Mouse (Mus musculus) lung, adult 2 months (tissue): ENCODE data around the gene Zbtb16. TPM values are rescaled to one million over a fixed set of nuclear protein-coding genes. Genes with fewer than 3 reads are reported as not detected.
A peak's percentile ranks its signal among the peaks of the same experiment; 100 is the strongest.

ENCODE experiments used
- DNase-seq: peaks from one replicate; pipeline ENCODE4 v3.0.0; 2022
- H3K4me1 ChIP-seq: fragments of 200-500 bp; 2 replicates; pipeline ENCODE4 v1.6.1; 2011; ENCODE audit warnings: low read length; ENCODE audit not compliant: control insufficient read depth, insufficient read depth
- H3K4me3 ChIP-seq: fragments of 200-500 bp; replicated peaks from 2 replicates; pipeline ENCODE3; 2011; ENCODE audit warnings: low read depth, mild to moderate bottlenecking, control low read depth, low read length; ENCODE audit errors: extremely low read depth
- CTCF ChIP-seq: fragments of 200-500 bp; IDR thresholded peaks from 2 replicates; pipeline ENCODE4 v1.5.1; 2011; ENCODE audit warnings: mild to moderate bottlenecking, low read length, control low read depth; ENCODE audit not compliant: insufficient read depth
- POLR2A ChIP-seq: fragments of 200-500 bp; IDR thresholded peaks from 2 replicates; pipeline ENCODE4 v1.6.1; 2011; ENCODE audit warnings: low read depth, mild to moderate bottlenecking, control low read depth, low read length, borderline replicate concordance; ENCODE audit errors: extremely low read depth
- WGBS: fragments of 180-500 bp; shearing (Covaris S2); methylation state at CpG from one replicate; pipeline ENCODE4 v1.1.7; 2018; 5-methylcytosine and 5-hydroxymethylcytosine counted together
- polyA plus RNA-seq: library from polyadenylated mRNA; depleted of rRNA; stranded (reverse); fragments of >200 nt; gene quantifications from 2 replicates; pipeline ENCODE4 v1.2.3, GENCODE M21; 2012

Gene Zbtb16
- polyA plus RNA-seq, 1 experiment: 16.0 TPM

GRCm38 (mm10) chr9:48761732-48762637 is 74.0 kb downstream of the Zbtb16 start:
- Histone ChIP-seq H3K4me3 (no peak overlapping the region), H3K4me1 (peaks cover 23% of the 10 kb centered on the region)
- TF ChIP-seq POLR2A: no peak
- no peak for TF ChIP-seq CTCF
- 75% methylated on average over 14 of the region's 14 CpGs for WGBS
- DNase-seq: no peak

- Histone ChIP-seq H3K4me1 (peaks cover 23% of the 10 kb centered on the region), H3K4me3 (no peak overlapping the region)
- TF ChIP-seq CTCF (no peak), POLR2A (no peak)
- 30% methylated on average over 8 of the region's 8 CpGs for WGBS
- DNase-seq: no peak
Measured at GRCm38 (mm10) chr9:48761175-48761556, 74.9 kb downstream of the Zbtb16 start.

GRCm38 (mm10) chr9:48760449-48761174 is 75.4 kb downstream of the Zbtb16 start:
- 14% methylated on average over 13 of the region's 13 CpGs for WGBS
- no peak for TF ChIP-seq CTCF
- TF ChIP-seq POLR2A: peak; percentile 23; the same call in 1 of the 2 replicates
- peaks cover 23% of the 10 kb centered on the region for H3K4me1 ChIP-seq
- peak; percentile 66 for DNase-seq
- H3K4me3 ChIP-seq: no peak overlapping the region

- DNase-seq: no peak
- Histone ChIP-seq H3K4me3 (no peak overlapping the region), H3K4me1 (peaks cover 23% of the 10 kb centered on the region)
- TF ChIP-seq POLR2A: no peak
- TF ChIP-seq CTCF: no peak
- WGBS: 76% methylated on average over 4 of the region's 4 CpGs
Measured at GRCm38 (mm10) chr9:48759098-48759497, 76.9 kb downstream of the Zbtb16 start.

GRCm38 (mm10) chr9:48757650-48758580 is 78.1 kb downstream of the Zbtb16 start:
- WGBS: 70% methylated on average over 13 of the region's 13 CpGs
- no peak for DNase-seq
- H3K4me3 ChIP-seq: no peak overlapping the region
- peaks cover 27% of the 10 kb centered on the region for H3K4me1 ChIP-seq
- no peak for TF ChIP-seq POLR2A
- TF ChIP-seq CTCF: no peak

- Histone ChIP-seq H3K4me3 (no peak overlapping the region), H3K4me1 (peaks cover 22% of the 10 kb centered on the region)
- TF ChIP-seq POLR2A (no peak), CTCF (no peak)
- WGBS: 76% methylated on average over 10 of the region's 10 CpGs
- DNase-seq: no peak
Measured at GRCm38 (mm10) chr9:48756261-48756812, 79.7 kb downstream of the Zbtb16 start.

- no peak for TF ChIP-seq CTCF
- TF ChIP-seq POLR2A: no peak
- Histone ChIP-seq H3K4me3 (no peak overlapping the region), H3K4me1 (peaks cover 22% of the 10 kb centered on the region)
- 55% methylated on average over 9 of the region's 9 CpGs for WGBS
- no peak for DNase-seq
Measured at GRCm38 (mm10) chr9:48755438-48756070, 80.5 kb downstream of the Zbtb16 start.

- peaks cover 12% of the 10 kb centered on the region for H3K4me1 ChIP-seq
- no peak overlapping the region for H3K4me3 ChIP-seq
- no peak for DNase-seq
- TF ChIP-seq CTCF: no peak
- no peak for TF ChIP-seq POLR2A
- WGBS: 95% methylated on average over 6 of the region's 6 CpGs
Measured at GRCm38 (mm10) chr9:48754418-48754817, 81.6 kb downstream of the Zbtb16 start.
